Mouse (Mus musculus) stomach, embryonic 14.5 days (tissue): Measurements from ENCODE around the gene Thrb. TPM values are rescaled to one million over a fixed set of nuclear protein-coding genes. Genes with fewer than 3 reads are reported as not detected.

Source experiments
- ATAC-seq: fragments of 200-750 bp; cut with Nextera tagmentation; 2 replicates; pipeline ENCODE4 v1.8.0; 2017; ENCODE audit warnings: low read depth, moderate TSS enrichment; ENCODE audit not compliant: insufficient number of reproducible peaks, insufficient read depth, low FRiP score
- H3K27ac ChIP-seq: fragments of 300-500 bp; sonication (generic); 2 replicates; pipeline ENCODE4 v1.5.1; 2014; ENCODE audit warnings: mild to moderate bottlenecking, low read length, moderate library complexity, mixed read lengths
- H3K27me3 ChIP-seq: fragments of 300-500 bp; sonication (generic); 2 replicates; pipeline ENCODE4 v1.6.1; 2014; ENCODE audit warnings: low read length, control low read depth, mixed read lengths; ENCODE audit not compliant: control insufficient read depth, insufficient read depth
- H3K36me3 ChIP-seq: fragments of 300-500 bp; sonication (generic); 2 replicates; pipeline ENCODE4 v1.6.1; 2014; ENCODE audit warnings: mild to moderate bottlenecking, control low read depth, low read length, moderate library complexity, mixed read lengths; ENCODE audit not compliant: control insufficient read depth, insufficient read depth
- H3K4me1 ChIP-seq: fragments of 300-500 bp; sonication (generic); 2 replicates; pipeline ENCODE4 v1.6.1; 2014; ENCODE audit warnings: low read length, control low read depth, mixed read lengths; ENCODE audit not compliant: control insufficient read depth, insufficient read depth
- H3K4me2 ChIP-seq: fragments of 300-500 bp; sonication (generic); replicated peaks from 2 replicates; pipeline ENCODE4 v1.6.1; 2014; ENCODE audit warnings: low read depth, low read length, control low read depth
- H3K4me3 ChIP-seq: fragments of 300-500 bp; sonication (generic); 2 replicates; pipeline ENCODE4 v1.5.1; 2014; ENCODE audit warnings: low read depth, low read length, control low read depth
- H3K9ac ChIP-seq: fragments of 300-500 bp; sonication (generic); replicated peaks from 2 replicates; pipeline ENCODE4 v1.6.1; 2014; ENCODE audit warnings: low read depth, mild to moderate bottlenecking, control low read depth, low read length, moderate library complexity, mixed read lengths
- H3K9me3 ChIP-seq: fragments of 300-500 bp; sonication (generic); 2 replicates; pipeline ENCODE4 v1.6.1; 2016; ENCODE audit warnings: low read depth, low read length, control low read depth; ENCODE audit not compliant: control insufficient read depth
- WGBS: fragments of 180-500 bp; shearing (Covaris S2); extraction: QIAGEN DNeasy Blood & Tissue Kit; methylation state at CpG from one replicate; pipeline ENCODE4 v1.1.7; 2014; 5-methylcytosine and 5-hydroxymethylcytosine counted together
- polyA plus RNA-seq: library from polyadenylated mRNA; unstranded; fragments of >200 nt; fragmentation: Nextera tagmentation; extraction: Ambion mirVana; gene quantifications from 2 replicates; pipeline ENCODE4 v1.2.1, GENCODE M21; 2014

Thrb gene
- polyA plus RNA-seq, 1 experiment from 2014 or later: 1.0 TPM

GRCm38 (mm10) chr14:17815103-17815502 is 155.0 kb downstream of the Thrb start:
- H3K4me2 ChIP-seq: no peak overlapping the region
- no peak for ATAC-seq
- H3K4me3 ChIP-seq: no peak overlapping the region
- no peak overlapping the region for H3K27ac ChIP-seq
- no peaks in the 10 kb centered on the region for H3K36me3 ChIP-seq
- no peaks in the 10 kb centered on the region for H3K9me3 ChIP-seq
- WGBS: 62% methylated on average over 2 of the region's 2 CpGs
- H3K4me1 ChIP-seq: no peaks in the 10 kb centered on the region
- no peaks in the 10 kb centered on the region for H3K27me3 ChIP-seq
- no peak overlapping the region for H3K9ac ChIP-seq

GRCm38 (mm10) chr14:17818086-17818485 is 158.0 kb downstream of the Thrb start:
- Histone ChIP-seq H3K9ac (no peak overlapping the region), H3K9me3 (no peaks in the 10 kb centered on the region), H3K4me3 (no peak overlapping the region), H3K4me1 (no peaks in the 10 kb centered on the region), H3K4me2 (no peak overlapping the region), H3K27ac (no peak overlapping the region), H3K36me3 (no peaks in the 10 kb centered on the region), H3K27me3 (no peaks in the 10 kb centered on the region)
- 89% methylated on average over 2 of the region's 2 CpGs for WGBS
- ATAC-seq: no peak

- Histone ChIP-seq H3K4me1 (no peaks in the 10 kb centered on the region), H3K4me3 (no peak overlapping the region), H3K36me3 (no peaks in the 10 kb centered on the region), H3K27ac (no peak overlapping the region), H3K9ac (no peak overlapping the region), H3K4me2 (no peak overlapping the region), H3K27me3 (no peaks in the 10 kb centered on the region), H3K9me3 (no peaks in the 10 kb centered on the region)
- no peak for ATAC-seq
- 83% methylated on average over 7 of the region's 7 CpGs for WGBS
These were observed 162.7 kb downstream of the Thrb start for GRCm38 (mm10) chr14:17822754-17823153.

GRCm38 (mm10) chr14:17827401-17827800 is 167.3 kb downstream of the Thrb start:
- no peaks in the 10 kb centered on the region for H3K4me1 ChIP-seq
- H3K27me3 ChIP-seq: no peaks in the 10 kb centered on the region
- no peaks in the 10 kb centered on the region for H3K9me3 ChIP-seq
- H3K9ac ChIP-seq: no peak overlapping the region
- H3K4me2 ChIP-seq: no peak overlapping the region
- no peak for ATAC-seq
- H3K4me3 ChIP-seq: no peak overlapping the region
- no peaks in the 10 kb centered on the region for H3K36me3 ChIP-seq
- 59% methylated on average over 6 of the region's 6 CpGs for WGBS
- H3K27ac ChIP-seq: no peak overlapping the region

GRCm38 (mm10) chr14:17835738-17836137 is 175.7 kb downstream of the Thrb start:
- Histone ChIP-seq H3K27me3 (no peaks in the 10 kb centered on the region), H3K9me3 (no peaks in the 10 kb centered on the region), H3K36me3 (no peaks in the 10 kb centered on the region), H3K4me2 (no peak overlapping the region), H3K4me3 (no peak overlapping the region), H3K9ac (no peak overlapping the region), H3K4me1 (no peaks in the 10 kb centered on the region), H3K27ac (no peak overlapping the region)
- ATAC-seq: no peak
- WGBS: 80% methylated on average over 1 of the region's 1 CpGs

- Histone ChIP-seq H3K36me3 (no peaks in the 10 kb centered on the region), H3K27me3 (no peaks in the 10 kb centered on the region), H3K4me3 (no peak overlapping the region), H3K9ac (no peak overlapping the region), H3K9me3 (no peaks in the 10 kb centered on the region), H3K27ac (no peak overlapping the region), H3K4me1 (no peaks in the 10 kb centered on the region), H3K4me2 (no peak overlapping the region)
- no peak for ATAC-seq
- 83% methylated on average over 1 of the region's 1 CpGs for WGBS
These were observed 176.7 kb downstream of the Thrb start for GRCm38 (mm10) chr14:17836766-17837165.

GRCm38 (mm10) chr14:17845003-17845697 is 185.1 kb downstream of the Thrb start:
- no peaks in the 10 kb centered on the region for H3K9me3 ChIP-seq
- H3K4me1 ChIP-seq: no peaks in the 10 kb centered on the region
- no peak overlapping the region for H3K27ac ChIP-seq
- no peak overlapping the region for H3K4me2 ChIP-seq
- no peak for ATAC-seq
- H3K36me3 ChIP-seq: no peaks in the 10 kb centered on the region
- H3K4me3 ChIP-seq: no peak overlapping the region
- H3K27me3 ChIP-seq: no peaks in the 10 kb centered on the region
- WGBS: 68% methylated on average over 5 of the region's 5 CpGs
- no peak overlapping the region for H3K9ac ChIP-seq

GRCm38 (mm10) chr14:17845871-17846270 is 185.8 kb downstream of the Thrb start:
- Histone ChIP-seq H3K36me3 (no peaks in the 10 kb centered on the region), H3K27me3 (no peaks in the 10 kb centered on the region), H3K4me3 (no peak overlapping the region), H3K4me2 (no peak overlapping the region), H3K9ac (no peak overlapping the region), H3K4me1 (no peaks in the 10 kb centered on the region), H3K27ac (no peak overlapping the region), H3K9me3 (no peaks in the 10 kb centered on the region)
- ATAC-seq: no peak
- 59% methylated on average over 6 of the region's 6 CpGs for WGBS

GRCm38 (mm10) chr14:17846700-17847099 is 186.6 kb downstream of the Thrb start:
- Histone ChIP-seq H3K36me3 (no peaks in the 10 kb centered on the region), H3K4me3 (no peak overlapping the region), H3K4me1 (no peaks in the 10 kb centered on the region), H3K27me3 (no peaks in the 10 kb centered on the region), H3K27ac (no peak overlapping the region), H3K4me2 (no peak overlapping the region), H3K9me3 (no peaks in the 10 kb centered on the region), H3K9ac (no peak overlapping the region)
- 55% methylated on average over 2 of the region's 2 CpGs for WGBS
- ATAC-seq: no peak
